Mouse (Mus musculus) ES-E14 (cell line): ENCODE results near the gene Mars. TPM values are rescaled to one million over a fixed set of nuclear protein-coding genes. Genes with fewer than 3 reads are reported as not detected.

ENCODE experiments used
- DNase-seq: peaks from one replicate; pipeline ENCODE4 v3.0.0-alpha.2; 2013; ENCODE audit warnings: low read depth, low spot score
- H3K27ac ChIP-seq: 2 replicates; pipeline ENCODE4 v1.5.1; 2012; ENCODE audit warnings: low read depth, mild to moderate bottlenecking, low read length, moderate library complexity, mixed read lengths; ENCODE audit not compliant: poor library complexity, insufficient read depth, severe bottlenecking
- H3K36me3 ChIP-seq: 2 replicates; pipeline ENCODE4 v1.6.1; 2012; ENCODE audit warnings: mild to moderate bottlenecking, low read length, moderate library complexity, mixed read lengths; ENCODE audit not compliant: control insufficient read depth, poor library complexity, insufficient read depth, severe bottlenecking
- H3K4me1 ChIP-seq, 2 experiments: fragments of 150-350 bp in 1 of 2; sonication (generic) in 1 of 2; 2 replicates each; pipeline ENCODE4 v1.6.1; 2012; ENCODE audit warnings: low read length in 2 of 2, mild to moderate bottlenecking in 1 of 2, mixed read lengths in 1 of 2; ENCODE audit not compliant: control insufficient read depth in 2 of 2, insufficient read depth in 2 of 2, poor library complexity in 1 of 2
- H3K4me3 ChIP-seq, 2 experiments: fragments of 150-350 bp in 1 of 2; sonication (generic) in 1 of 2; 2 replicates each; pipeline ENCODE4 v1.5.1; 2012; ENCODE audit warnings: low read length in 2 of 2, low read depth in 1 of 2, mild to moderate bottlenecking in 1 of 2, mixed read lengths in 1 of 2; ENCODE audit not compliant: insufficient read depth in 1 of 2, poor library complexity in 1 of 2, severe bottlenecking in 1 of 2
- H3K9ac ChIP-seq: 2 replicates; pipeline ENCODE4 v1.6.1; 2012; ENCODE audit warnings: low read depth, mild to moderate bottlenecking, low read length, mixed read lengths; ENCODE audit not compliant: poor library complexity, insufficient read depth, severe bottlenecking
- H3K9me3 ChIP-seq: fragments of 150-350 bp; sonication (generic); 2 replicates; pipeline ENCODE4 v1.6.1; 2012; ENCODE audit warnings: low read depth, mild to moderate bottlenecking, low read length; ENCODE audit not compliant: control insufficient read depth, insufficient read depth
- CHD2 ChIP-seq: IDR thresholded peaks from 2 replicates; pipeline ENCODE4 v1.6.1; 2014; ENCODE audit warnings: mild to moderate bottlenecking, low read depth, low read length, inconsistent platforms
- HCFC1 ChIP-seq: IDR thresholded peaks from 2 replicates; pipeline ENCODE4 v1.6.1; 2012; ENCODE audit warnings: low read length, inconsistent platforms, borderline replicate concordance; ENCODE audit not compliant: insufficient read depth
- MAFK ChIP-seq: IDR thresholded peaks from 2 replicates; pipeline ENCODE4 v1.6.1; 2014; ENCODE audit warnings: mild to moderate bottlenecking, low read depth, low read length, inconsistent platforms; ENCODE audit not compliant: insufficient read depth
- ZC3H11A ChIP-seq: IDR thresholded peaks from 2 replicates; pipeline ENCODE4 v1.6.1; 2012; ENCODE audit warnings: low read depth, mild to moderate bottlenecking, inconsistent platforms, low read length, borderline replicate concordance
- ZNF384 ChIP-seq: IDR thresholded peaks from 2 replicates; pipeline ENCODE4 v1.6.1; 2012; ENCODE audit warnings: low read depth, low read length, inconsistent platforms
- in situ Hi-C, 2 experiments: fragments of 600-800 bp; cut with MboI; formaldehyde crosslinking; loops; one replicate each; pipeline ENCODE4 v1.15.1; 2025; ENCODE audit warnings: low sequenced_read_pairs in 2 of 2, inconsistent platforms in 1 of 2; ENCODE audit not compliant: unreplicated experiment in 2 of 2
- total RNA-seq: library from RNA; depleted of rRNA; stranded (reverse); fragments of 300-350 nt; gene quantifications from 2 replicates; pipeline ENCODE4 v1.2.3, GENCODE M21; 2012

The Mars gene
- total RNA-seq, 1 experiment = 206 TPM

DNA sequence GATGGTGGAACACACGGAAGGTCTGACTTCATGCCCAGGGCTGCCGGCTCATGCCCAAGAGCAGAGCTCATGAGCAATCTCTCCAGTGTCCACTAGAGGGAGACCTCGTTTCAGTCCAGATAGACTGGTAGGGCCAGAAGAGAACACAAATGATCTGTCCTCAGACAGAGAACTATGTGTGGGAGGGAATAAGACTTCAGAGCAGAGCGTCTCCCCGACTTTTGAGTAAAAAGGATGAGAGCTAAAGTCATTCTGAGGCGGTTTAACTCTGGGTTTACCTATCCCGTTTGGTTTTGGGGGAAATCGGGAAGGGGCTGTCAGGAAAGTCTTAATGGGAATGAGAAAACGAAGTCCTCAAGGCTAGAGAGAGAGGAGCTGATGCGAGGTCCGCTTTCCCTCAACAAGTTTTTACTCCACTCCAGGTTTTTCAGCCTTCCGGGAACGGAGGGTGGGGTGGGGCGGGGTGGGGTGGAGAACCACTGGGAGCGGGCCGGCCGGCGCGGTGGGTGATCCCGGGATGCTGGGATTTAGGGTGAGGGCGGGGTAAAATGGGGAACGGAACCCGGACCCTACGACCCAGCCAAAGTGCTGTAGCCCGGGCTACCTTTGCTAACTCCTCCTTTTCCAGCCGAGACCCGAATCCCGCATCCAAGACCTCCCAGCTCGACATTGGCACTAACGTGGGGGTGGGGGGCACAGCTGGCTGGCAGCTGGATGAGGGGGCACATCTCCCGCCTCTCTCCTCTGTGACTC, 27.5 kb upstream of the Mars start:
- Histone ChIP-seq H3K9ac (peak overlapping the region; percentile 83), H3K4me1 (peaks cover 13 to 24% of the 10 kb centered on the region in 2 experiments), H3K36me3 (peaks cover 12% of the 10 kb centered on the region), H3K4me3 (peak overlapping the region; percentile 71 to 89), H3K27ac (peak overlapping the region; percentile 95), H3K9me3 (no peaks in the 10 kb centered on the region)
- in situ Hi-C loops = no loop called here
- DNase-seq = peak; percentile 93
- TF ChIP-seq CHD2 (no peak), ZC3H11A (0 out of 2 replicates have a peak, but pooled peaks have one; percentile 7)

GRCm38 (mm10) chr10:127337536-127338099, 26.0 kb upstream of the Mars start:
- DNase-seq = no peak
- in situ Hi-C loops = no loop called here
- peaks cover 21% of the 10 kb centered on the region for H3K36me3 ChIP-seq
- TF ChIP-seq HCFC1 (no peak), MAFK (no peak), CHD2 (no peak), ZC3H11A (no peak)
- peak overlapping the region in 1 of 2 experiments; percentile 39; a peak in 1 of 4 replicates for H3K4me3 ChIP-seq
- no peaks in the 10 kb centered on the region for H3K9me3 ChIP-seq
- peaks cover 13 to 28% of the 10 kb centered on the region in 2 experiments for H3K4me1 ChIP-seq
- H3K9ac ChIP-seq = peak overlapping the region; percentile 56; the same call in 1 of the 2 replicates
- peak overlapping the region; percentile 76; the same call in 1 of the 2 replicates for H3K27ac ChIP-seq

GRCm38 (mm10) chr10:127336952-127337351, 25.4 kb upstream of the Mars start:
- peak overlapping the region; percentile 56; the same call in 1 of the 2 replicates for H3K9ac ChIP-seq
- in situ Hi-C loops = no loop called here
- H3K27ac ChIP-seq = peak overlapping the region; percentile 76
- H3K4me3 ChIP-seq = peak overlapping the region in 1 of 2 experiments; percentile 39; a peak in 2 of 4 replicates
- TF ChIP-seq MAFK (peak; percentile 51; the same call in 1 of the 2 replicates), HCFC1 (no peak), CHD2 (0 out of 2 replicates have a peak, but pooled peaks have one; percentile 20), ZC3H11A (no peak)
- DNase-seq = no peak
- H3K36me3 ChIP-seq = peaks cover 25% of the 10 kb centered on the region
- H3K4me1 ChIP-seq = peaks cover 13 to 29% of the 10 kb centered on the region in 2 experiments
- H3K9me3 ChIP-seq = no peaks in the 10 kb centered on the region

DNA sequence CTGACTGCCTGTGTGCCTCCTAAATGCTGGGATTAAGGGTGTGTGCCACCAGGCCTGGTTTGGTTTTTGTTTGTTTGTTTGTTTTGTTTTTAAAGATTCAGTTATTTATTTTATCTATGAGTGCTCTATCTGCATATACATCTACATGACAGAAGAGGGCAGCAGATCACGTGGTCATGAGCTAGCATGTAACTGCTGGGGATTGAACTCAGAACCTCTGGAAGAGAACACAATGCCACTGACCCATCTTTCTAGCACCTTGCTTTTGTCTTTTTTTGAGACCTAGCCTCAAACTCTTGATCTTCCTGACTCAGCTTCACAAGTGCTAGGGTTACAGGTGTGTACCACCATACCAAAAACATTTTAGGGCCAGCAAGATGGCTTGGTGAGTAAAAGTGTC, 23.7 kb upstream of the Mars start:
- Histone ChIP-seq H3K36me3 (peaks cover 36% of the 10 kb centered on the region), H3K27ac (no peak overlapping the region), H3K9me3 (no peaks in the 10 kb centered on the region), H3K9ac (no peak overlapping the region), H3K4me1 (peaks cover 11 to 32% of the 10 kb centered on the region in 2 experiments), H3K4me3 (no peak overlapping the region)
- in situ Hi-C loops = no loop called here
- no peak for TF ChIP-seq HCFC1
- no peak for TF ChIP-seq ZNF384
- TF ChIP-seq ZC3H11A = no peak
- TF ChIP-seq CHD2 = no peak
- TF ChIP-seq MAFK = no peak
- no peak for DNase-seq
